Mouse (Mus musculus): Measurements from ENCODE around the gene Ankrd60. TPM values are rescaled to one million over a fixed set of nuclear protein-coding genes. Genes with fewer than 3 reads are reported as not detected.
A peak's percentile ranks its signal among the peaks of the same experiment; 100 is the strongest.

Ankrd60 gene
- polyA plus RNA-seq, 1 experiment from 2014 or later: not detected

GRCm38 (mm10) chr2:173587411-173587810, 9.2 kb upstream of the Ankrd60 start:
- ATAC-seq (replicated peaks; ENCODE audit: low FRiP score, low TSS enrichment, low read depth) (no peak), DNase-seq (ENCODE audit: low spot score) (no peak)
- H3K36me3 ChIP-seq (ENCODE audit: control insufficient read depth, insufficient read depth, low read length): peaks cover 1% of the 10 kb centered on the region
- peaks cover 11% of the 10 kb centered on the region for H3K27me3 ChIP-seq (replicated peaks; ENCODE audit: control insufficient read depth, insufficient read depth, low read length)
- no peaks in the 10 kb centered on the region; the same call in 1 of the 2 replicates for H3K4me1 ChIP-seq (replicated peaks; ENCODE audit: control insufficient read depth, insufficient read depth, low read length)
- no peak overlapping the region for H3K27ac ChIP-seq (ENCODE audit: low read depth)
- H3K4me3 ChIP-seq (ENCODE audit: low read depth, low read length): no peak overlapping the region
- H3K9me3 ChIP-seq (ENCODE audit: control insufficient read depth, low read length): no peaks in the 10 kb centered on the region; the same call in 1 of the 2 replicates
- no peak overlapping the region for H3K9ac ChIP-seq (ENCODE audit: low read length)
- H3K4me2 ChIP-seq (ENCODE audit: low read length): no peak overlapping the region
- WGBS: 71% methylated on average over 5 of the region's 5 CpGs

DNA sequence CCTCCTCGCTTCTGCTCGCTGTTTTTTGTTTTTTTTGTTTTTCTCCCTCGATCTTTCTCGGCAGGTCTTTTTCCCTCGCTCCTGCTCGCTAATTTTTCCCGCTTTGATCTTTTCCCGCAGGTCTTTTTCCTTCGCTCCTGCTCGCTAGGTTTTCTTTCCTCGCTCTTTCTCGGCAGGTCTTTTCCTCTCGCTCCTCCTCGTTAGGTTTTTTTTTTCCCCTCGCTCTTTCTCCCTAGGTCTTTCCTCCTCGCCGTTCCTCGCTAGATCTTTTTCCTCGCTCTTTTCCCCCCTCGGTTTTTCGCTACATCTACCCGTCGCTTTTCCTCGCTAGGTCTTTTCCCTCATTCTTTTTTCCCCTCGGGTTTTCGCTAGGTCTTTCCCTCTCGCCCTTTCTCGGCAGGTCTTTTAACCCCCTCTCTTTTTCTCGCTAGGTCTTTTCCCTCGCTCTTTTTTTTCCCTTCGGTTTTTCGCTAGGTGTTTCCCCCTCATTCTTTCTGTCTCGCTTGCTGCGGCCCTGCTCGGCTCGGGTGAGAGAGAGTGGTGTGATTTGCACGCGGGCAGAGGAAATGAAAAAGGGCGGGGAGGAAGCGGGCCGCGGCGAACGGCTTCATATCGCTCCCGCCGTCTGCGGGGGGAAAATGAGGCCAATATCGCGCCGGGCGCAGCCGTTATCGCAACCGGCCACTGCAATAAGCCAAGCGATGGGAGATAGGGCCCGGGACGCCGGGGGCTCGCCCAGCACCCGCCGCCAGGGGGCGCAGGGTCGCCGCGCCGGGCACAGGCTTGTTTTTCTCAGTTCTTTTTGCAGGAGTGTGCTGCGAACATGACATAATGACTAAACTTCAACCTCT, 8.2 kb upstream of the Ankrd60 start:
- DNase-seq (ENCODE audit: low spot score): peak; percentile 92
- Histone ChIP-seq H3K9me3 (ENCODE audit: control insufficient read depth, low read length) (no peaks in the 10 kb centered on the region; the same call in 1 of the 2 replicates), H3K4me1 (replicated peaks; ENCODE audit: control insufficient read depth, insufficient read depth, low read length) (no peaks in the 10 kb centered on the region; the same call in 1 of the 2 replicates), H3K4me3 (ENCODE audit: low read depth, low read length) (peak overlapping the region; percentile 37), H3K27me3 (replicated peaks; ENCODE audit: control insufficient read depth, insufficient read depth, low read length) (peaks cover 11% of the 10 kb centered on the region), H3K27ac (ENCODE audit: low read depth) (peak overlapping the region; percentile 39; the same call in 1 of the 2 replicates), H3K36me3 (ENCODE audit: control insufficient read depth, insufficient read depth, low read length) (no peaks in the 10 kb centered on the region; the same call in none of the 2 replicates), H3K4me2 (ENCODE audit: low read length) (peak overlapping the region; percentile 68), H3K9ac (ENCODE audit: low read length) (peak overlapping the region; percentile 20)
- ATAC-seq (replicated peaks; ENCODE audit: low FRiP score, low TSS enrichment, low read depth): no peak; the same call in 1 of the 2 replicates
- 1% methylated on average over 68 of the region's 68 CpGs for WGBS

DNA sequence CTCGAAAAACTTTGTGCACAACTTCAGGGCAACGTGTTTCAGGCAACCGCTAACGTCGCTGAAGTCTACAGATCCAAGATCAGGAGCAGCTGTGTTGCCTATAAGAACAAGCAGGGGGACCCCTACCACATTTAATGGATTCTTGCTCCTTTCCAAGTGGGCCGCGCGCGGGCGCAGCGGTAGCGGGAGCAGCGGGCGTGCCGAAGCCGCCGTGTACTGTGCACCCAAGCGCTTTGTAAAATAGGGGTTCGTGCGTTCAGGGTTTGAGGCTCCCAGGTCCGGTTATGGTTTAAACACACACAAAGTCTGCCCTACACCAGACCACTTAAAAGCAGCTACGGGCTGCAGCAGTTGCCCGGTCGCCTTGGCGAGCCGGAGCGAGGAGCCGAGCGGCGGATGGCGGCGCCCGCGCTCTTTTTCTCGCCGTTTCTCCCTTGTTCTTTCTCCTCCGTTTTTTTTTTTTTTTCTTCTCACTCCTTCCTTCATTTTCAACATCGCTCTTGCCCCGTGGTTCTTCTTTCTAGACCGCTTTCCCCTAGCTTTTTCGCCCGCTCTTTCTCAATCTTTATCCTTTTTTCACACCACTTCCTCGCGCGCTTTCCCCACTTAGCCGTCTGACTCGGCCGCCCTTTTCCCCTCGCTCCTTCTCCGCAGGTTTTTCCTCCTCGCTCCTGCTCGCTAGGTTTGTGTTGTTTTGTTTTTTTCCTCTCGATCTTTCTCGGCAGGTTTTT, 7.4 kb upstream of the Ankrd60 start:
- peak overlapping the region; percentile 39; the same call in 1 of the 2 replicates for H3K27ac ChIP-seq (ENCODE audit: low read depth)
- H3K27me3 ChIP-seq (replicated peaks; ENCODE audit: control insufficient read depth, insufficient read depth, low read length): peaks cover 11% of the 10 kb centered on the region
- H3K36me3 ChIP-seq (ENCODE audit: control insufficient read depth, insufficient read depth, low read length): no peaks in the 10 kb centered on the region; the same call in none of the 2 replicates
- H3K9ac ChIP-seq (ENCODE audit: low read length): peak overlapping the region; percentile 35
- H3K4me1 ChIP-seq (replicated peaks; ENCODE audit: control insufficient read depth, insufficient read depth, low read length): no peaks in the 10 kb centered on the region; the same call in 1 of the 2 replicates
- peak overlapping the region; percentile 68 for H3K4me2 ChIP-seq (ENCODE audit: low read length)
- DNase-seq (ENCODE audit: low spot score) (peak; percentile 90), ATAC-seq (replicated peaks; ENCODE audit: low FRiP score, low TSS enrichment, low read depth) (0 out of 2 replicates have a peak, but pooled peaks have one; percentile 41)
- WGBS: under 1% methylated on average over 54 of the region's 54 CpGs
- H3K4me3 ChIP-seq (ENCODE audit: low read depth, low read length): peak overlapping the region; percentile 37
- H3K9me3 ChIP-seq (ENCODE audit: control insufficient read depth, low read length): no peaks in the 10 kb centered on the region; the same call in 1 of the 2 replicates

DNA sequence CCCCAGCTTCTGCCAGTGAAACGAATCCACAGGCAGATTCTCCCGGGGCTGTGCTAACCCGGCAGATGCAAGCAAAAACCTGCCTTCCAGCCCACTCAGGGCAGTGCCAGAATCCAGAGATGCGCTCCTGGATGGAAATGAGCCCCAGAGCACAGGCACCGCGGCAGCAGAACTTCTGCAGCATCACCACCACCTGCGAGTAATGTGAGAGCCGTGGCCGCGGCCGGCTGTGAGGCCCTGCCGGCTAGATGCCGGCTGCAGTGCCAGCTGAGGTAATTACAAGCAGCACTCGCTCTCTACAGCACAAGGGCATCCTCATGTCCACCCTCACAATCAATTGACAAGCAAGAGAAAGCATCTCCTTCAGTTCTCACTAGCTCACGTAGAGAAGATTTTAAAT, 6.2 kb upstream of the Ankrd60 start:
- no peak for ATAC-seq (replicated peaks; ENCODE audit: low FRiP score, low TSS enrichment, low read depth)

DNA sequence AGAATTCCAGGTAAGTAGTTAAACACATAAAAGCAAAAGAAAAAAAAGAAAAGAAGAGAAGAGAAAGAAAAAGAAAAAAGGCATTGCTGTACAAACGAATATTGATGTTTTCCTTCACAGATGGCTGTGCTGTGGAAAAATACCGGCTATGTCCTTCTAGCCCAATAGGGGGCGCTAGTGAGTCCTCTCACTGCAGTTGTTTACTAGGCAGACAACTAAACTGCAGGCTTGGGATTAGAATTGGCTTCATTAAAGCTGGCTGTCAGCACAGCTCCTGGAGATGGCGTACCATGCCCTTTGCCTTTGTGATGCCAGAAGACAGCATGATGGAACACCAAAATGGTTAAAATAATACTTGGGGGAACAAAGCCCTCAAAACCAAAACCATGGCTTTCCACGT, 5.3 kb upstream of the Ankrd60 start:
- no peaks in the 10 kb centered on the region; the same call in 1 of the 2 replicates for H3K4me1 ChIP-seq (replicated peaks; ENCODE audit: control insufficient read depth, insufficient read depth, low read length)
- no peak overlapping the region for H3K4me3 ChIP-seq (ENCODE audit: low read depth, low read length)
- peaks cover 11% of the 10 kb centered on the region for H3K27me3 ChIP-seq (replicated peaks; ENCODE audit: control insufficient read depth, insufficient read depth, low read length)
- no peaks in the 10 kb centered on the region; the same call in 1 of the 2 replicates for H3K36me3 ChIP-seq (ENCODE audit: control insufficient read depth, insufficient read depth, low read length)
- DNase-seq (ENCODE audit: low spot score): no peak
- no peak for ATAC-seq (replicated peaks; ENCODE audit: low FRiP score, low TSS enrichment, low read depth)
- no peaks in the 10 kb centered on the region; the same call in 1 of the 2 replicates for H3K9me3 ChIP-seq (ENCODE audit: control insufficient read depth, low read length)
- H3K4me2 ChIP-seq (ENCODE audit: low read length): no peak overlapping the region
- WGBS: 55% methylated on average over 5 of the region's 5 CpGs
- H3K9ac ChIP-seq (ENCODE audit: low read length): no peak overlapping the region
- no peak overlapping the region for H3K27ac ChIP-seq (ENCODE audit: low read depth)

More for the DNA sequence above, 6.2 kb upstream of the Ankrd60 start:
- Histone ChIP-seq H3K4me1 (replicated peaks; ENCODE audit: control insufficient read depth, insufficient read depth, low read length) (no peaks in the 10 kb centered on the region; the same call in 1 of the 2 replicates), H3K9me3 (ENCODE audit: control insufficient read depth, low read length) (no peaks in the 10 kb centered on the region; the same call in 1 of the 2 replicates), H3K36me3 (ENCODE audit: control insufficient read depth, insufficient read depth, low read length) (no peaks in the 10 kb centered on the region; the same call in 1 of the 2 replicates), H3K9ac (ENCODE audit: low read length) (no peak overlapping the region), H3K4me3 (ENCODE audit: low read depth, low read length) (no peak overlapping the region), H3K27me3 (replicated peaks; ENCODE audit: control insufficient read depth, insufficient read depth, low read length) (peaks cover 11% of the 10 kb centered on the region), H3K4me2 (ENCODE audit: low read length) (no peak overlapping the region), H3K27ac (ENCODE audit: low read depth) (no peak overlapping the region)
- WGBS: 62% methylated on average over 15 of the region's 15 CpGs
- no peak for DNase-seq (ENCODE audit: low spot score)

- no peak overlapping the region for H3K27ac ChIP-seq (ENCODE audit: low read depth)
- DNase-seq (ENCODE audit: low spot score) (no peak), ATAC-seq (replicated peaks; ENCODE audit: low FRiP score, low TSS enrichment, low read depth) (no peak)
- H3K4me3 ChIP-seq (ENCODE audit: low read depth, low read length): no peak overlapping the region
- H3K27me3 ChIP-seq (replicated peaks; ENCODE audit: control insufficient read depth, insufficient read depth, low read length): peaks cover 11% of the 10 kb centered on the region
- H3K4me1 ChIP-seq (replicated peaks; ENCODE audit: control insufficient read depth, insufficient read depth, low read length): no peaks in the 10 kb centered on the region; the same call in 1 of the 2 replicates
- no peak overlapping the region for H3K9ac ChIP-seq (ENCODE audit: low read length)
- H3K9me3 ChIP-seq (ENCODE audit: control insufficient read depth, low read length): no peaks in the 10 kb centered on the region; the same call in 1 of the 2 replicates
- no peak overlapping the region for H3K4me2 ChIP-seq (ENCODE audit: low read length)
- H3K36me3 ChIP-seq (ENCODE audit: control insufficient read depth, insufficient read depth, low read length): no peaks in the 10 kb centered on the region; the same call in 1 of the 2 replicates
- 89% methylated on average over 3 of the region's 3 CpGs for WGBS
Measured at GRCm38 (mm10) chr2:173582903-173583302, 4.7 kb upstream of the Ankrd60 start.

DNA sequence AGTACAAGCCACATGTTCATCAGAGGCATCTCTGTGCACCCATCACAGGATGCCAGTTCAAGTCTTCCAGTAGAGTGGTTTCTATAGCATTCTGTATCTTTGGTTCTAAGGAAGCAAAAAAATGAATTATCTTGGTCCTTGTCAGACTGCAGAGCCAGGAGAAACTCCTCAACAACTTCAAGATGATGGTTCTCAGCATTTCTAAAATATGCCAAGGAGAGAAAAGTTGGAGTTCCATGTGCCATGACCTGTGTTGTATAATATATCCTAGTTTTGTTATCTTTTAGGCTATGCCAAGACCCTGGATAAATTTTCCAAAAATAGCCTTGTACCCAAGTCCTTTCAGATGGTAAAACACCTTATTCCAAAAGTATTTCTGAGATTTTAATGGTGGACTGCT, 2.9 kb upstream of the Ankrd60 start:
- no peak for ATAC-seq (replicated peaks; ENCODE audit: low FRiP score, low TSS enrichment, low read depth)
- Histone ChIP-seq H3K27ac (ENCODE audit: low read depth) (no peak overlapping the region), H3K4me2 (ENCODE audit: low read length) (no peak overlapping the region), H3K36me3 (ENCODE audit: control insufficient read depth, insufficient read depth, low read length) (no peaks in the 10 kb centered on the region), H3K9me3 (ENCODE audit: control insufficient read depth, low read length) (no peaks in the 10 kb centered on the region), H3K4me1 (replicated peaks; ENCODE audit: control insufficient read depth, insufficient read depth, low read length) (peaks cover 3% of the 10 kb centered on the region; the same call in 1 of the 2 replicates), H3K4me3 (ENCODE audit: low read depth, low read length) (no peak overlapping the region), H3K9ac (ENCODE audit: low read length) (no peak overlapping the region), H3K27me3 (replicated peaks; ENCODE audit: control insufficient read depth, insufficient read depth, low read length) (peaks cover 11% of the 10 kb centered on the region)
- no peak for DNase-seq (ENCODE audit: low spot score)

GRCm38 (mm10) chr2:173578595-173578994, 430 bp upstream of the Ankrd60 start:
- Histone ChIP-seq H3K36me3 (ENCODE audit: control insufficient read depth, insufficient read depth, low read length) (no peaks in the 10 kb centered on the region), H3K27ac (ENCODE audit: low read depth) (no peak overlapping the region), H3K4me1 (replicated peaks; ENCODE audit: control insufficient read depth, insufficient read depth, low read length) (0 out of 2 replicates have a peak, but pooled peaks cover 3% of the 10 kb centered on the region), H3K27me3 (replicated peaks; ENCODE audit: control insufficient read depth, insufficient read depth, low read length) (peaks cover under 1% of the 10 kb centered on the region; the same call in 1 of the 2 replicates), H3K9me3 (ENCODE audit: control insufficient read depth, low read length) (no peaks in the 10 kb centered on the region), H3K4me2 (ENCODE audit: low read length) (peak overlapping the region; percentile 90), H3K4me3 (ENCODE audit: low read depth, low read length) (peak overlapping the region; percentile 44), H3K9ac (ENCODE audit: low read length) (peak overlapping the region; percentile 53; the same call in 1 of the 2 replicates)
- WGBS: 29% methylated on average over 8 of the region's 8 CpGs
- DNase-seq (ENCODE audit: low spot score) (no peak), ATAC-seq (replicated peaks; ENCODE audit: low FRiP score, low TSS enrichment, low read depth) (no peak; the same call in 1 of the 2 replicates)

All from intestine, embryonic 14.5 days (tissue).